Mouse (Mus musculus) thymus, adult 2 months (tissue): ENCODE results near the gene Rffl. TPM values are rescaled to one million over a fixed set of nuclear protein-coding genes. Genes with fewer than 3 reads are reported as not detected.

Experiments used
- DNase-seq: peaks from one replicate; pipeline ENCODE4 v3.0.0; 2021
- H3K27ac ChIP-seq: fragments of 200-500 bp; 2 replicates; pipeline ENCODE4 v1.5.1; 2012; ENCODE audit warnings: low read length, control low read depth; ENCODE audit not compliant: control insufficient read depth, insufficient read depth
- H3K27me3 ChIP-seq: fragments of 200-500 bp; 2 replicates; pipeline ENCODE4 v1.6.1; 2012; ENCODE audit warnings: mild to moderate bottlenecking, low read length, moderate library complexity, mixed read lengths; ENCODE audit not compliant: control insufficient read depth, insufficient read depth
- H3K36me3 ChIP-seq: fragments of 200-500 bp; 2 replicates; pipeline ENCODE4 v1.6.1; 2012; ENCODE audit warnings: mild to moderate bottlenecking, low read length, moderate library complexity; ENCODE audit not compliant: control insufficient read depth, insufficient read depth
- H3K4me1 ChIP-seq: fragments of 200-500 bp; replicated peaks from 2 replicates; pipeline ENCODE4 v1.6.1; 2012; ENCODE audit warnings: low read length; ENCODE audit not compliant: control insufficient read depth, insufficient read depth
- H3K4me3 ChIP-seq: fragments of 200-500 bp; 2 replicates; pipeline ENCODE4 v1.5.1; 2012; ENCODE audit warnings: mild to moderate bottlenecking, low read length, control low read depth, moderate library complexity; ENCODE audit not compliant: control insufficient read depth, insufficient read depth
- CTCF ChIP-seq: fragments of 200-500 bp; IDR thresholded peaks from 2 replicates; pipeline ENCODE4 v1.5.1; 2012; ENCODE audit warnings: mild to moderate bottlenecking, control low read depth, low read length, moderate library complexity, borderline replicate concordance; ENCODE audit not compliant: control insufficient read depth, poor library complexity, insufficient read depth; ENCODE audit errors: extremely low read depth
- POLR2A ChIP-seq: fragments of 200-500 bp; IDR thresholded peaks from 2 replicates; pipeline ENCODE4 v1.6.1; 2012; ENCODE audit warnings: mild to moderate bottlenecking, low read length, control low read depth, moderate library complexity; ENCODE audit not compliant: control insufficient read depth, poor library complexity, insufficient read depth; ENCODE audit errors: extremely low read depth
- WGBS: fragments of 180-500 bp; shearing (Covaris S2); methylation state at CpG from one replicate; pipeline ENCODE4 v1.1.7; 2018; 5-methylcytosine and 5-hydroxymethylcytosine counted together
- polyA plus RNA-seq: library from polyadenylated mRNA; depleted of rRNA; stranded (reverse); fragments of >200 nt; gene quantifications from 2 replicates; pipeline ENCODE4 v1.2.3, GENCODE M21; 2012

Rffl gene
- polyA plus RNA-seq, 1 experiment: 16.3 TPM

DNA sequence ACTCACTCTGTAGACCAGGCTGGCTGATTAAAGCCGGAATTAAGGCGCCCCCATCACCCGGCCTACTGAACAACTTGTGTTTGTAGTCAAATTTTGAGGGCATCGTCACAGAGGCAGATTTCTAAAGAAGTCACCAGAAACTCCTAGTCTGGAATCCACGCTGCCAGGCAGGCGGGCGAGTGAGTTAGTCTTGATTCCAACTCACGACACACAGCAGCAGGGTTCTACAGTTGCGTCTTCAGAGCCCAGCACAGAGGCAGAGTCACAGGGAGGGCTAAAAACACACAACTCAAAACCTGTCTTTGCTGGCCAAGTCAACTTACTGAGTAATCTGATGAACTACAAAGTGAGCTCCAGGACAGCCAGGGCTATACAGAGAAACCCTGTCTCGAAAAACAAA lies 18.5 kb downstream of the Rffl start:
- H3K27ac ChIP-seq: no peak overlapping the region
- no peaks in the 10 kb centered on the region for H3K36me3 ChIP-seq
- H3K4me1 ChIP-seq: no peaks in the 10 kb centered on the region; the same call in 1 of the 2 replicates
- no peak overlapping the region for H3K4me3 ChIP-seq
- no peaks in the 10 kb centered on the region for H3K27me3 ChIP-seq
- WGBS: 94% methylated on average over 10 of the region's 10 CpGs
- TF ChIP-seq CTCF: no peak
- TF ChIP-seq POLR2A: no peak
- DNase-seq: no peak

DNA sequence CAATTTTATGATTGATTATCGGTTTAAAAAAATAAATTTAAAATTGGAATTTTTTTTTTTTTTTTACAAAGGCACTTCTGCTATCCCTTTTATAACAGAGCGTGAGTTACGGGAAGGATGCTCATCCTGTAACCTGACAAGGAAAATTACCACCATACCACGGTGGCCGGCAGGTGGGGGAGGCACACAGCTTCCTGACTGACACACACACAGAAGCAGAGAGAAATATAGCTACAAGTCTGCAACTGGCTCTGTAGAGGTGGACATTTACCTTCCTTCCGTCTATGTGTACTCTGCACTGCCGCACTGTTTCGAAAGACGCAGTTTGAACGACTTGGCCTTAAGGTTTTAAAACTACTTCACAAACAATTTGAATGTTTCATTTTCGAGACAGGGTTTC lies 18.9 kb downstream of the Rffl start:
- Histone ChIP-seq H3K27me3 (no peaks in the 10 kb centered on the region), H3K4me1 (no peaks in the 10 kb centered on the region; the same call in 1 of the 2 replicates), H3K36me3 (no peaks in the 10 kb centered on the region), H3K4me3 (no peak overlapping the region), H3K27ac (no peak overlapping the region)
- DNase-seq: no peak
- 85% methylated on average over 11 of the region's 11 CpGs for WGBS
- TF ChIP-seq CTCF (no peak), POLR2A (no peak)

DNA sequence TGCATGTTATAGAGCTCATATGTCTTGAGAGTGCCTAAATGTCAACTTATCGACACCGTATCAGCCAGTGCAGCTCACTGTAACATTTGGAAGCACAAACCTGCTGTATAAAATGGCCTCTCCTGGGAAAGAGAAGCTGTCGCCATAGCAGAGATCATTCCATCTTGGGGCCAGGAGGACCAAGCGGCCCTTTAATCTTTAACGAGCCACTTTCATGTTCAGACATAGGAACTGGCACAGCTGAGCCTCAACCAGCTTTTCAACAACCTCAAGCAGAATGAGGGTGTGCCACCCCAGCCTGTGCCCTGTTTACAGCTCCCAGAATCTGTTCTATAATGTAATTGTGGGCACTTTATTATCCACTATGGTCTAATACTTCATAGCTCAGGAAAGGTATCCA lies 20.8 kb downstream of the Rffl start:
- H3K4me1 ChIP-seq: peaks cover 8% of the 10 kb centered on the region
- WGBS: 74% methylated on average over 5 of the region's 5 CpGs
- TF ChIP-seq POLR2A (no peak), CTCF (no peak)
- no peaks in the 10 kb centered on the region for H3K36me3 ChIP-seq
- H3K27me3 ChIP-seq: no peaks in the 10 kb centered on the region
- H3K4me3 ChIP-seq: no peak overlapping the region
- no peak for DNase-seq
- H3K27ac ChIP-seq: no peak overlapping the region

DNA sequence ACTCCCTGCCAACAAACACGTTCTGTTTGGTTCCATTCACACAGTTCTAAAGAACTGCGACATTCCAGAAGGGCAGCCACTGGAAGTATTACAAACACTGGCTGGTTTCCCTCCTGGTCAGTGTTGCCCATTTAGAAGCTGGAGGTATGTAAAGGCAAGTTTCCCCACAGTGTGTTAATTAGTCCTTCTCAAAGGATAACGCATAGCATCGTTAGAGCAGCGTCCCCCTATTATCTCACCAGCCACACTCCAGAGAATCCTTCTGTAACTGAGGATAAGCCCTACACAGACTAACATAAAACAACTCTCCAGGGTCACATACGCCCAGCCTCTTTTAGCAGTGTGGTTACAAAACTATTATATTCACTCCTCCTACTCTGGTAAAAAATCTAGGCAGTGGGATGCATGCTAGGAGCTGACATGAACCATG lies 23.4 kb downstream of the Rffl start:
- no peaks in the 10 kb centered on the region for H3K36me3 ChIP-seq
- no peak overlapping the region for H3K4me3 ChIP-seq
- DNase-seq: no peak
- no peak overlapping the region for H3K27ac ChIP-seq
- H3K4me1 ChIP-seq: peaks cover 8% of the 10 kb centered on the region
- no peaks in the 10 kb centered on the region for H3K27me3 ChIP-seq
- 94% methylated on average over 6 of the region's 6 CpGs for WGBS
- no peak for TF ChIP-seq CTCF
- TF ChIP-seq POLR2A: no peak

DNA sequence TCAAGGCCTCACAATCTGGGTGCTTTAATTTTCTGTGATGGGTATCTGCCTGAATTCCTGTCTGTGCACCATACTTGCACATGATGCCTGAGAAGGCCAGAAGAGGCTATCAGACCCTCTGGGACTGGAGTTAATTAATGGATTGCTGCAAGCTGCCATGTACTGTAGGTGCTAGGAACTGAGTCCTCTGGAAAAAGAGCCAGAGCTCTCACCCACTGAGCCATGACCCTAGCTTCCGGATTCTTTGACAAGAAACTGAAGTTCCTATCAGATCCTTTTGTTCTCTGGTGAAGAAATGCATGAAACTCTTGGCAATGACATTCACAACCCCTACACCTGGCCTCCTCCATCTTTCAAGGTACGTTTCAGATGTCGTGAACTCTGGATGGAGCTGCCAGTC lies 24.1 kb downstream of the Rffl start:
- H3K27ac ChIP-seq: no peak overlapping the region
- H3K4me3 ChIP-seq: no peak overlapping the region
- no peaks in the 10 kb centered on the region for H3K36me3 ChIP-seq
- TF ChIP-seq POLR2A (no peak), CTCF (no peak)
- 91% methylated on average over 3 of the region's 3 CpGs for WGBS
- H3K27me3 ChIP-seq: no peaks in the 10 kb centered on the region
- peaks cover 8% of the 10 kb centered on the region for H3K4me1 ChIP-seq
- DNase-seq: no peak

DNA sequence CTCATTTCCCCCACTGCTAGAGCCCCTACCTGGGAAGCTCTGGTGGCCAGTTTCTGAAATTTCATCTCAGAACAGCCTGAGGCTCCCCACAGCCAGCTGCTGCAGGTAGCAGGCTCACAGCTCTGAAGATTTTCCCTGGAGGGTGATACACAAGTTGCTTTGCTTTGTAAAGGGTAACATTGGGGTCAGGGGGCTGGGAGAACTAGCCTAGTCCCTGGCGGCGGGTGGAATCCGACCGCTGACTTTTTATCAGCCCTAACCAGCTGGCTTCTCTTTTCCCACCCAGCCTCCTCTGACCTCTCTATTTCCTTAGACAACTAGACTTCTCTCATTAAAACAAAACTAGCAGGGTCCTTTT lies 25.0 kb downstream of the Rffl start:
- Histone ChIP-seq H3K36me3 (no peaks in the 10 kb centered on the region), H3K4me3 (no peak overlapping the region), H3K4me1 (peaks cover 8% of the 10 kb centered on the region), H3K27ac (no peak overlapping the region), H3K27me3 (no peaks in the 10 kb centered on the region)
- 47% methylated on average over 4 of the region's 4 CpGs for whole genome bisulfite sequencing
- DNase-seq: no peak
- TF ChIP-seq CTCF (no peak), POLR2A (no peak)

DNA sequence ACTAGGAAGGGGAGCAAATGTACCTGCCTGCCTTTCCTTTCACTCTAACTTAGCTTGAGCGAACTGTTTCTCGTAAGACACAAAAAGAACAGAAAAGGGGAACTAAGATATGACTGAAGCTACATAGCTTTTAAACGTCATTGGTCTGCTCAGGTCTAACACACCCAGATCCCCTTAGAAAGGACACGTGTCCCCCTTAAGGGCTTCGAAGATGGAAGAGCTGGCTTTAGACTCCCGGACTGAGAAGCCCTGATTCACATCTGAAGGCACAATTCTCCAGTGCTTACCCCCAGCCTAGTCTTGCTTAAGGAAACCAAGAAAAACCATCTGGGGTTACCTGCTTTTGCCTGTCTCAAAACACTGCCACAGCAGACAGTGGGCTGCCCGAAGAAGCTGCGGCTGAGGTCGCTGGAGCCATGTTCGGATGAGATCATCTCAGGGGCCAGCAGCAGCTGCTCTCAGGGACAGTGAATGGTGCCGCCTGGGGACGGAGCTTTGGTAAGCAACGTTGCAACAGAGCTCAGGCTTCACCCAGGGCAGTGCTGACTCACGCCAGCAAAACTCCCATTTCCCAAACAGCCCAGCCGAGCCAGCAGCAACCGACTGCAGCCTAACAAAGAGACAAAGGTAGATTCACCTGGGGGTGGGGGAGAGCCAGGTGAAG lies 25.5 kb downstream of the Rffl start:
- peaks cover 8% of the 10 kb centered on the region for H3K4me1 ChIP-seq
- 8% methylated on average over 16 of the region's 16 CpGs for WGBS
- no peak for TF ChIP-seq CTCF
- TF ChIP-seq POLR2A: no peak
- no peak for DNase-seq
- H3K27ac ChIP-seq: no peak overlapping the region
- no peak overlapping the region for H3K4me3 ChIP-seq
- no peaks in the 10 kb centered on the region for H3K27me3 ChIP-seq
- no peaks in the 10 kb centered on the region for H3K36me3 ChIP-seq
